Mouse (Mus musculus) erythroid progenitor cell, adult 5-6 weeks (primary cell): ENCODE data around the gene Jagn1. TPM values are rescaled to one million over a fixed set of nuclear protein-coding genes. Genes with fewer than 3 reads are reported as not detected.
A peak's percentile ranks its signal among the peaks of the same experiment; 100 is the strongest.

Source experiments
- ATAC-seq: replicated peaks from 2 replicates; pipeline ENCODE4 v1.8.0; 2016; ENCODE audit warnings: moderate number of reproducible peaks, mild to moderate bottlenecking, moderate TSS enrichment, inconsistent platforms; ENCODE audit not compliant: poor library complexity, low FRiP score, severe bottlenecking
- total RNA-seq, 2 experiments: library from RNA; stranded (forward) in 1 of 2; stranded (reverse) in 1 of 2; fragments of 150-400 nt in 1 of 2; fragments of 186-747, 209-891 nt in 1 of 2; gene quantifications; 2 replicates each; pipeline versions ENCODE4 v1.2.3 to v1.2.4; 2015 to 2017; ENCODE audit warnings: low replicate concordance in 2 of 2

Jagn1 gene
- total RNA-seq, 2 experiments from 2014 or later, result 6.9 to 13.0 TPM

DNA sequence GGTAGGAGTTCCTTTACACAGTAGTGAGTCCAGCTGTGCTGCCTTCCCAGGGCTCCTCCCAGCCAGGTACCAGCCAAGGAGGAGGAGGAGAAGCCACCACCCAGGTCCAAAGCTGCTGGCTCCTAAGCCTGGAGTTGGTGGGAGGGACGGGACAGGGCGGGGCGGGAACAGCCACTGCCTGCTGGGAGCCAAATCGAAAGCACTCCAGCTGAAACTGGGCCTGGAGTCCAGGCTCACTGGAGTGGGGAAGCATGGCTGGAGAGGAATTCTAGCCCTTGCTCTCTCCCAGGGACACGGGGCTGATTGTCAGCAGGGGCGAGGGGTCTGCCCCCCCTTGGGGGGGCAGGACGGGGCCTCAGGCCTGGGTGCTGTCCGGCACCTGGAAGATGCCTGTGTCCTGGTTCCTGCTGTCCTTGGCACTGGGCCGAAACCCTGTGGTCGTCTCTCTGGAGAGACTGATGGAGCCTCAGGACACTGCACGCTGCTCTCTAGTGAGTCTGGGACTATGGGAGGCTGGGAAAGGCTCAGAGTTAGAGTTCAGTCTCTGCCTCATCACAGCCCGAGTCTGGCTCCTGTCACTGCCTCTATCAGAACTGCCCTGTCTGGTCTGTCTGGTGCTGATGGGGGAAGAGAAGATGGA lies 29.0 kb downstream of the Jagn1 start, which contains the start of gene Il17rc:
TSS of gene Il17rc (plus strand) at position 131 of the 640 bp plus-strand sequence.
- no peak for ATAC-seq

GRCm38 (mm10) chr6:113472061-113472460 lies 29.7 kb downstream of the Jagn1 start:
- ATAC-seq, result no peak

- ATAC-seq, result no peak
Measured at GRCm38 (mm10) chr6:113473246-113473645, 30.9 kb downstream of the Jagn1 start.

- no peak for ATAC-seq
Measured at GRCm38 (mm10) chr6:113473715-113474114, 31.3 kb downstream of the Jagn1 start.

- ATAC-seq, result no peak
Measured at GRCm38 (mm10) chr6:113477353-113477752, 35.0 kb downstream of the Jagn1 start.

DNA sequence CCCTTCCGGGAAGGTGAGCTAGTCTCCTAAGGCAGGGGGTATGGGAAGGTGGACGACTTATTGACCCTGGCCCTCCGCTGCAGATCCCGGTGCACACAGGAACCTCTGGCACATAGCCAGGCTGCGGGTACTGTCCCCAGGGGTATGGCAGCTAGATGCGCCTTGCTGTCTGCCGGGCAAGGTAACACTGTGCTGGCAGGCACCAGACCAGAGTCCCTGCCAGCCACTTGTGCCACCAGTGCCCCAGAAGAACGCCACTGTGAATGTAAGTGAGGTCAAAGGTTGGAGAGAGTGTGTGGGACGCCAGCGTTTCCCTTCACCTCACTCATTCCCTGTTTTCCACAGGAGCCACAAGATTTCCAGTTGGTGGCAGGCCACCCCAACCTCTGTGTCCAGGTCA lies 36.5 kb downstream of the Jagn1 start:
- ATAC-seq, result no peak

GRCm38 (mm10) chr6:113480555-113481373 lies 38.4 kb downstream of the Jagn1 start:
- no peak for ATAC-seq

- peak; percentile 36 for ATAC-seq
Measured at GRCm38 (mm10) chr6:113482477-113483099, 40.2 kb downstream of the Jagn1 start.

- peak; percentile 97 for ATAC-seq
Measured at GRCm38 (mm10) chr6:113483100-113483615, 40.8 kb downstream of the Jagn1 start, which contains the start of gene Creld1. Gene Creld1 (plus strand): TSS chr6:113483297.

- ATAC-seq, result no peak
Measured at GRCm38 (mm10) chr6:113483729-113484128, 41.4 kb downstream of the Jagn1 start.

GRCm38 (mm10) chr6:113487125-113487576 lies 44.8 kb downstream of the Jagn1 start:
- ATAC-seq, result no peak

DNA sequence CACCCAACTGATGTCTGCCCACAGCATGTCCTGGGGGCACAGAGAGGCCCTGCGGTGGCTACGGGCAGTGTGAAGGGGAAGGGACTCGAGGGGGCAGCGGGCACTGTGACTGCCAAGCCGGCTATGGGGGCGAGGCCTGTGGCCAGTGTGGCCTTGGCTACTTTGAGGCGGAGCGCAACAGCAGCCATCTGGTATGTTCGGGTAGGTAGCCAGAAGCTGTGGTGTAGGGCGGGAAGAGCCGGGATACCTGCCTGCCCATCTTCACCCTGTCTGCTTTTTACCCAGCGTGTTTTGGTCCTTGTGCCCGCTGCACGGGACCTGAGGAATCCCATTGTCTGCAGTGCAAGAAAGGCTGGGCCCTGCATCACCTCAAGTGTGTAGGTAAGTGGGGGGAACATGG lies 47.0 kb downstream of the Jagn1 start:
- no peak for ATAC-seq

- no peak for ATAC-seq
Measured at GRCm38 (mm10) chr6:113492101-113492864, 49.9 kb downstream of the Jagn1 start.

DNA sequence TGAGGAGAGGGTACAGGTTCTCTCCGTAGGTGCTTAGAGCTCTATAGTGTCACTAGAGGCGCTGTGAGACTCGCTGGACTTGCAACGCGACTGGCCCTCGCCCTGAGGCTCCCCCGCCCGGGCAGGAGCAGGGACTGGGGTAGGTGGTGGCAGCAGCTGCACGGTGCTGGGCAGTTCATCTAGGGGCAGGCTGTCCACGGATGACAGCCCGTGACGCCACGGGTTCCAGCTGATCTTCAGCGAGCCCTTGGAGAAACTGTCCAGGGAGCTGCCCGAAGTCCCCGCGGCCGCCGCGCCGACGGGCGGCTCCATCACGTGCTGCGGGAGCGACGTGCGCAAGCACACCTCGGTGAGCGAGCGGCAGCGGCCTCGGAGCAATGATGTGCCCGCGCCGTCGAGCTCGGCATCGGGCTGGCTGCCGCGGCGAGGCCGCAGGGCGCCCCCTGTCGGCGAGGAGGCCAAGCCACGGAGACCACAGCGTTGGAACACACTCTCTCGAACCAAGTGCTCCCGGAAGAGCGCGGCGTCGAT lies 52.0 kb downstream of the Jagn1 start:
- peak; percentile 74 for ATAC-seq

- ATAC-seq, result no peak
Measured at GRCm38 (mm10) chr6:113495071-113495675, 52.8 kb downstream of the Jagn1 start.
